Mouse (Mus musculus) C2C12 (cell line): Measurements from ENCODE around the gene Hbs1l.

Source experiments
- CEBPB ChIP-seq: IDR thresholded peaks from one replicate; pipeline ENCODE4 v1.6.1; 2011; ENCODE audit warnings: low read depth, mild to moderate bottlenecking, control low read depth, moderate library complexity
- CTCF ChIP-seq: IDR thresholded peaks from one replicate; pipeline ENCODE4 v1.5.1; 2011; ENCODE audit not compliant: control insufficient read depth, insufficient read depth, insufficient read length
- FOSL1 ChIP-seq: IDR thresholded peaks from one replicate; pipeline ENCODE4 v1.8.0; 2011; ENCODE audit warnings: mild to moderate bottlenecking, low read length; ENCODE audit not compliant: poor library complexity, insufficient read depth, severe bottlenecking
- MAX ChIP-seq: IDR thresholded peaks from one replicate; pipeline ENCODE4 v1.6.1; 2011; ENCODE audit warnings: mild to moderate bottlenecking, control low read depth
- USF1 ChIP-seq: IDR thresholded peaks from one replicate; pipeline ENCODE4 v1.6.1; 2011; ENCODE audit warnings: low read depth, mild to moderate bottlenecking, control low read depth, moderate library complexity

GRCm38 (mm10) chr10:21372271-21372670, 76.5 kb downstream of the Hbs1l start:
- TF ChIP-seq CTCF: no peak
- TF ChIP-seq USF1: no peak
- no peak for TF ChIP-seq CEBPB
- TF ChIP-seq MAX: no peak
- TF ChIP-seq FOSL1: no peak
